Mouse (Mus musculus) G1E (cell line): Measurements from ENCODE around the gene Hes3. TPM values are rescaled to one million over a fixed set of nuclear protein-coding genes. Genes with fewer than 3 reads are reported as not detected.

Experiments
- ATAC-seq: 2 replicates; pipeline ENCODE4 v1.8.0; 2016; ENCODE audit warnings: mild to moderate bottlenecking; ENCODE audit not compliant: insufficient number of reproducible peaks, poor library complexity, low FRiP score, severe bottlenecking; ENCODE audit errors: extremely low read depth
- DNase-seq: peaks from one replicate; pipeline ENCODE4 v3.0.0; 2012; ENCODE audit warnings: low spot score
- H3K27me3 ChIP-seq: 2 replicates; pipeline ENCODE4 v1.6.1; 2012; ENCODE audit warnings: mild to moderate bottlenecking, low read length, inconsistent platforms; ENCODE audit not compliant: insufficient read depth
- H3K36me3 ChIP-seq: replicated peaks from 2 replicates; pipeline ENCODE3; 2012; ENCODE audit warnings: mild to moderate bottlenecking, inconsistent platforms
- H3K4me1 ChIP-seq: 2 replicates; pipeline ENCODE4 v1.6.1; 2012; ENCODE audit warnings: low read depth, low read length, inconsistent platforms, mixed read lengths; ENCODE audit not compliant: insufficient read depth
- H3K4me3 ChIP-seq: 2 replicates; pipeline ENCODE4 v1.5.1; 2012; ENCODE audit warnings: low read depth, mild to moderate bottlenecking, inconsistent platforms, low read length, moderate library complexity, mixed read lengths
- H3K9me3 ChIP-seq: replicated peaks from 2 replicates; pipeline ENCODE4 v1.6.1; 2012; ENCODE audit warnings: inconsistent platforms
- CTCF ChIP-seq: IDR thresholded peaks from 2 replicates; pipeline ENCODE4 v1.5.1; 2012; ENCODE audit warnings: low read depth, low read length, inconsistent platforms, mixed read lengths
- GATA1 ChIP-seq: IDR thresholded peaks from 2 replicates; pipeline ENCODE4 v1.6.1; 2012; ENCODE audit warnings: borderline replicate concordance, low read length, inconsistent platforms, mixed read lengths
- GATA2 ChIP-seq: IDR thresholded peaks from 2 replicates; pipeline ENCODE4 v1.6.1; 2012; ENCODE audit warnings: low read depth, low read length, inconsistent platforms, borderline replicate concordance
- POLR2AphosphoS5 ChIP-seq: IDR thresholded peaks from 2 replicates; pipeline ENCODE4 v1.6.1; 2012; ENCODE audit warnings: low read depth, low read length, inconsistent platforms; ENCODE audit not compliant: insufficient replicate concordance
- TAL1 ChIP-seq: conservative IDR thresholded peaks from 2 replicates; pipeline ENCODE4 v1.6.1; 2012; ENCODE audit warnings: low read depth, low read length, inconsistent platforms, mixed read lengths
- polyA plus RNA-seq: library from polyadenylated mRNA; stranded (reverse); fragments of >175 nt; gene quantifications from 2 replicates; pipeline ENCODE4 v1.2.3, GENCODE M21; 2012
- total RNA-seq, 2 experiments: library from RNA; stranded (forward) in 1 of 2; stranded (reverse) in 1 of 2; fragments of 200-1000 nt in 1 of 2; fragments of >200 nt in 1 of 2; fragmentation: Nextera tagmentation in 1 of 2; gene quantifications; 2 replicates each; pipeline ENCODE4 v1.2.3; 2014 to 2017

Hes3 gene
- total and polyA plus RNA-seq, 3 experiments, result not detected

GRCm38 (mm10) chr4:152271334-152271733 lies 20.1 kb downstream of the Hes3 start:
- no peak for ATAC-seq
- no peak for TF ChIP-seq CTCF
- no peak for TF ChIP-seq POLR2AphosphoS5
- TF ChIP-seq GATA2, result no peak
- no peak for TF ChIP-seq GATA1
- no peak for TF ChIP-seq TAL1
- Histone ChIP-seq H3K4me3 (no peak overlapping the region), H3K36me3 (peaks cover 61% of the 10 kb centered on the region), H3K27me3 (peaks cover 15% of the 10 kb centered on the region; the same call in 1 of the 2 replicates), H3K4me1 (peaks cover 8% of the 10 kb centered on the region), H3K9me3 (peaks cover 5% of the 10 kb centered on the region)
- DNase-seq, result no peak

- no peak for DNase-seq
- H3K4me1 ChIP-seq, result peaks cover 8% of the 10 kb centered on the region
Observed at GRCm38 (mm10) chr4:152270599-152270998, 20.9 kb downstream of the Hes3 start.

GRCm38 (mm10) chr4:152269967-152270366 lies 21.5 kb downstream of the Hes3 start:
- ATAC-seq (no peak), DNase-seq (no peak)
- peaks cover 5% of the 10 kb centered on the region for H3K9me3 ChIP-seq
- peaks cover 9% of the 10 kb centered on the region for H3K4me1 ChIP-seq
- peaks cover 13% of the 10 kb centered on the region; the same call in 1 of the 2 replicates for H3K27me3 ChIP-seq
- H3K4me3 ChIP-seq, result no peak overlapping the region
- peaks cover 74% of the 10 kb centered on the region for H3K36me3 ChIP-seq
- TF ChIP-seq GATA2 (no peak), CTCF (no peak), POLR2AphosphoS5 (no peak), TAL1 (no peak), GATA1 (no peak)

More at GRCm38 (mm10) chr4:152270599-152270998, 20.9 kb downstream of the Hes3 start:
- Histone ChIP-seq H3K27me3 (peaks cover 15% of the 10 kb centered on the region; the same call in 1 of the 2 replicates), H3K4me3 (no peak overlapping the region), H3K9me3 (peaks cover 5% of the 10 kb centered on the region), H3K36me3 (peaks cover 69% of the 10 kb centered on the region)
- no peak for TF ChIP-seq GATA1
- no peak for ATAC-seq

- H3K4me1 ChIP-seq, result peaks cover 21% of the 10 kb centered on the region
- DNase-seq, result no peak
- TF ChIP-seq CTCF (no peak), GATA2 (no peak), TAL1 (no peak), POLR2AphosphoS5 (no peak), GATA1 (no peak)
- peaks cover 92% of the 10 kb centered on the region for H3K36me3 ChIP-seq
- no peak for ATAC-seq
- no peaks in the 10 kb centered on the region for H3K9me3 ChIP-seq
- H3K27me3 ChIP-seq, result no peaks in the 10 kb centered on the region; the same call in 1 of the 2 replicates
- H3K4me3 ChIP-seq, result no peak overlapping the region
Observed at GRCm38 (mm10) chr4:152267748-152268369, 23.6 kb downstream of the Hes3 start.

GRCm38 (mm10) chr4:152266236-152266895 lies 25.1 kb downstream of the Hes3 start:
- Histone ChIP-seq H3K4me3 (no peak overlapping the region), H3K27me3 (no peaks in the 10 kb centered on the region), H3K36me3 (peaks cover 92% of the 10 kb centered on the region), H3K4me1 (peaks cover 32% of the 10 kb centered on the region), H3K9me3 (no peaks in the 10 kb centered on the region)
- TF ChIP-seq POLR2AphosphoS5 (no peak), TAL1 (no peak), GATA1 (no peak), CTCF (no peak)
- ATAC-seq (no peak), DNase-seq (no peak)

GRCm38 (mm10) chr4:152265791-152266190 lies 25.7 kb downstream of the Hes3 start:
- DNase-seq, result no peak
- Histone ChIP-seq H3K4me3 (no peak overlapping the region), H3K27me3 (no peaks in the 10 kb centered on the region), H3K4me1 (peaks cover 32% of the 10 kb centered on the region), H3K9me3 (no peaks in the 10 kb centered on the region), H3K36me3 (peaks cover 92% of the 10 kb centered on the region)
- ATAC-seq, result no peak
- TF ChIP-seq GATA1 (no peak), GATA2 (no peak), CTCF (no peak), TAL1 (no peak), POLR2AphosphoS5 (no peak)
